Mouse (Mus musculus) small intestine, adult 2 months (tissue): ENCODE measurements around the gene Fth1. TPM values are rescaled to one million over a fixed set of nuclear protein-coding genes. Genes with fewer than 3 reads are reported as not detected.

Experiments used
- H3K27ac ChIP-seq: fragments of 200-500 bp; 2 replicates; pipeline ENCODE4 v1.5.1; 2012; ENCODE audit warnings: low read depth, low read length, control low read depth, inconsistent platforms; ENCODE audit not compliant: insufficient read depth
- H3K27me3 ChIP-seq: fragments of 200-500 bp; 2 replicates; pipeline ENCODE4 v1.6.1; 2012; ENCODE audit warnings: mild to moderate bottlenecking, moderate library complexity, low read length, inconsistent platforms; ENCODE audit not compliant: control insufficient read depth, insufficient read depth
- H3K36me3 ChIP-seq: fragments of 200-500 bp; 2 replicates; pipeline ENCODE4 v1.6.1; 2012; ENCODE audit warnings: mild to moderate bottlenecking, low read length, control low read depth, inconsistent platforms; ENCODE audit not compliant: control insufficient read depth, insufficient read depth
- H3K4me1 ChIP-seq: fragments of 200-500 bp; 2 replicates; pipeline ENCODE4 v1.6.1; 2012; ENCODE audit warnings: low read length, inconsistent platforms, mixed read lengths; ENCODE audit not compliant: control insufficient read depth, insufficient read depth, insufficient read length
- H3K4me3 ChIP-seq: fragments of 200-500 bp; 2 replicates; pipeline ENCODE4 v1.5.1; 2012; ENCODE audit warnings: low read depth, mild to moderate bottlenecking, control low read depth, inconsistent platforms, low read length, moderate library complexity
- CTCF ChIP-seq: fragments of 200-500 bp; IDR thresholded peaks from 2 replicates; pipeline ENCODE4 v1.5.1; 2012; ENCODE audit warnings: low read depth, mild to moderate bottlenecking, control low read depth, inconsistent platforms, low read length, moderate library complexity, mixed read lengths; ENCODE audit not compliant: insufficient replicate concordance, insufficient read length; ENCODE audit errors: extremely low read depth
- POLR2A ChIP-seq: fragments of 200-500 bp; IDR thresholded peaks from 2 replicates; pipeline ENCODE4 v1.6.1; 2012; ENCODE audit warnings: low read depth, mild to moderate bottlenecking, control low read depth, inconsistent platforms, low read length, moderate library complexity
- WGBS: fragments of 180-500 bp; shearing (Covaris S2); methylation state at CpG from one replicate; pipeline ENCODE4 v1.1.7; 2018; 5-methylcytosine and 5-hydroxymethylcytosine counted together
- polyA plus RNA-seq: library from polyadenylated mRNA; depleted of rRNA; stranded (reverse); fragments of >200 nt; gene quantifications from 2 replicates; pipeline ENCODE4 v1.2.3, GENCODE M21; 2012; rRNA removed

Gene Fth1
- polyA plus RNA-seq, 1 experiment: 9,432 TPM

DNA sequence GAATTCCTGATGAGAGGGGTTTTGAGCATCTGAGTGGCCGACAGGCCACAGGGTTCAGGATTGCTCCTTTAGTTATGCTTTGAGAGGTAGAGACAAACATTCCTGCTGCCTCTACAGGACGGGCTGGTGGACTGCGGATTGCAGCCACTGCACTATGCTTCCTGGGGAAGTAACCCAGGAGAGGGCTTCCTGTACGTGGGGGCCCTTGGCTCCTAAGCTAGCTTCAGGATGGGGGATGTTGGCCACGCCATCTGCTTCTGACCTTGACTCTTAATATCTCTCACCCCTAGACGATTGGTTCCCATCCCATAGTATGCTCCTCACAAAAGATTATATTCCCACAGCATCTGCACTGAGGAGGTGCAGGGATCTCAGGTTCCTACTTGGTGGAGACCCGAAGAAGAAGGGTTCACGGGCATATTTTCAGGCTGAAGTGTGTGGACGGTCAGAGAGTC lies 42.9 kb downstream of the Fth1 start:
- H3K4me1 ChIP-seq: peaks cover 2% of the 10 kb centered on the region
- 73% methylated on average over 9 of the region's 9 CpGs for WGBS
- no peak overlapping the region for H3K4me3 ChIP-seq
- no peaks in the 10 kb centered on the region for H3K27me3 ChIP-seq
- H3K27ac ChIP-seq: no peak overlapping the region
- TF ChIP-seq CTCF (no peak), POLR2A (no peak)
- H3K36me3 ChIP-seq: no peaks in the 10 kb centered on the region

DNA sequence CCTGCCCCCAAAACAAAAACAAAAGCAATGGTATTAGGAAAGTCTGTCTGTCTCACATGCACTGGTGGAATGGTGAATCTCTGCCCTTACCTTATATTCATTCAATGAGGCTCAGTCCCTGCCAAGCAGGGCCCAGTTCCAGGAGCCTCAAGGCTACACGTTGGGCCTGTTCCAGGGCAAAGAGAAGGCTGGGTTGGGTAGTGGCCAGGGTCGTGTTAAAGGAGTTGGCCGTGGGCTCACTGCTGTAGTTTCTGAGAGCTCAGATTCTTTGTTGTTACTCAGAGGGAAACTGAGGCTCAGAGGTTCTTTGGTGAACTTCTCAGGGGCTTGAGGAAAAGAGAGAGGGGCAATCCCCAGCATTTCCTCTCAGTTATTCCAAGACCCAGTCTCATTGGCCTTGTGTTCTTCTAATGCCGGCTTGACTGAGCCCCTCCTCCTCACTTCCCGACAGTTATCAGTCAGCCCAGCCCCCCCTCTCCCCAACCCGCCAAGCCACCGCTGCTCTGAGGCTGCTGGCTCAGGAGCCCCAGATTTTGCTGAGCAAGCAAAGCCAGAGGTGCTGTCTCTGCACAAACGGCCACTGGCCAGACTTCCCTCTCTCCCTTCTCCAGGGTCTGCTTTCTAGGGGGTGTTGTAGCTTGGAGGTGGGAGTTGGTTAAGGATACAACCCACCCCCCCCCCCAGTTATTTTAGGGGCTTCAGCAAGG lies 44.9 kb downstream of the Fth1 start:
- TF ChIP-seq CTCF: no peak
- no peak for TF ChIP-seq POLR2A
- Histone ChIP-seq H3K27me3 (no peaks in the 10 kb centered on the region), H3K36me3 (no peaks in the 10 kb centered on the region), H3K4me1 (no peaks in the 10 kb centered on the region), H3K27ac (no peak overlapping the region), H3K4me3 (no peak overlapping the region)
- 18% methylated on average over 8 of the region's 8 CpGs for WGBS

DNA sequence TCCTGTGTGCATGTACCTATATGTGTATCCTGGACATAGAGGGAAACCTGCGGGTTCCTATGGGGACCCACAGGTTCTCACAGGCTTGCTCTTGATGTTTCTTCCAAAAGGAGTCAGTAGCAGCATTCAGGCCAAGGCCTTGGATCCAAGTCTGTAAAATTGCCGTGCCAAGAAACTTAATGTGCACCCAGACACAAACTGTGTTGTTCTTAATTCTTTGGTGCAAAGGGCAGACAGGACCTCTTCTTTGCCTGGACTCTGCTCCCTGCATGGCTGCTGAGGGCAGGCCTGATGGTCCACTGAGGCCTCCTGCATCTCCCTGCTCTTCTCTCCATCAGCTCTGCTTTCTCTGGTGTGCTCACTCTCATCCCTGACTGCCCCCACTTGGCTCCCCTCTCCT lies 49.3 kb downstream of the Fth1 start:
- H3K4me1 ChIP-seq: no peaks in the 10 kb centered on the region
- H3K27me3 ChIP-seq: no peaks in the 10 kb centered on the region; the same call in 1 of the 2 replicates
- H3K4me3 ChIP-seq: no peak overlapping the region
- 71% methylated on average over 2 of the region's 2 CpGs for WGBS
- TF ChIP-seq POLR2A: no peak
- H3K27ac ChIP-seq: no peak overlapping the region
- no peaks in the 10 kb centered on the region for H3K36me3 ChIP-seq

DNA sequence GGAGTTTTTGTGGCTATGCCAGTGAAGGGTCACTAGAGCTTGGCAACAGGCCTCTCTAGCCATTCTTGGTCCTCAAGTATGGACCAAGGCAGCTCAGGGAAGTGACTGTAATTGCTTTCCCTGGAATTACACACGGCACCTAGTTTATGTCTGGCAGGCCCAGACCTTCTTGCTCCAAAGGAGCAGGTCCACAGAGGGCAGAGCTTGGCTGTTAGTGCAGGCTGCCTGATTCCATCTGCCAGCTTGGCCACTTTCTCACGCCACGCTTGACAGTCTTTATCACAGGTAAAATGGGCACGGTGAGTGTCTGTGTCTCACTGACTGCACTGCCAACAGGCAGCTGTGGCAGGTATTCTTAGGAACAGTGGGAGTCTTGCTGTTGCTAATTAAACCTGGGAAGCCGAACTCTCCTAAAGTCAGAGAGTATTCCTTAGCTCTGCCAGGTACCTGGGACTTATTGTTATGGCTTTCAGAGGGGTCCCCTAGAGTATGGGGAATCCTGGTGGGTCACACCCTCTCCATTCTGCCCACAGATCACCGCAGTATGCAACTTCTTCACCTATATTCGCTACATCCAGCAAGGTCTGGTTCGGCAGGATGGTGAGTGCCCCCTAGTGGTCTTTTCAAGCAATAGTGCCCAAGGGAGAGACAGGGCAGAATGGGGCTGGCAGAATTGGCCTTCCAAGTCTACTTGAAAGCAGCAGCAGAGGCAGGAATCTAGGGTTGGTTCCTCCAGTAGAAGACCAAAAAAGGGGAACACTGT lies 53.0 kb downstream of the Fth1 start:
- no peaks in the 10 kb centered on the region; the same call in 1 of the 2 replicates for H3K27me3 ChIP-seq
- H3K4me3 ChIP-seq: no peak overlapping the region
- WGBS: 38% methylated on average over 8 of the region's 8 CpGs
- no peaks in the 10 kb centered on the region for H3K4me1 ChIP-seq
- no peaks in the 10 kb centered on the region for H3K36me3 ChIP-seq
- H3K27ac ChIP-seq: no peak overlapping the region
- TF ChIP-seq CTCF (peak; percentile 88; the same call in 1 of the 2 replicates), POLR2A (no peak)

DNA sequence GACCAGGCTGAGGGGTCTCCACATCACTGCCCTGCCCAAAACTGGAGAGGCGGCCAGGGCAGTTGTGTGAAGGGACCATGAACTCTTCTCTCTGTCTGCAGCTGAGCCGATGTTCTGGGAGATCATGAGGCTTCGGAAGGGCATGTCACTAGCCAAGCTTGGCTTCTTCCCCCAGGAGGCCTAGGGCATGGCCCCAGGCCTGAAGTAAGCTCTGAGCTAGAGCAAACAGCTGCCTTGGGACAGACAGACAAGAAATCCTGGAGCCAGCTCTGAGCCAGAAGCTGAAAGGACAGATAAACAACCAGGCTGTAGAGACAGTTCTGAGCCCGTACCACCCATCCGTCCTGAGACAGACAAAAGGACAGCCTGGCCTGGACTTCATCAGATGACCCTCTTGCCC lies 54.0 kb downstream of the Fth1 start:
- H3K27ac ChIP-seq: no peak overlapping the region
- WGBS: 95% methylated on average over 5 of the region's 5 CpGs
- no peak for TF ChIP-seq CTCF
- no peak for TF ChIP-seq POLR2A
- H3K27me3 ChIP-seq: no peaks in the 10 kb centered on the region; the same call in 1 of the 2 replicates
- H3K36me3 ChIP-seq: no peaks in the 10 kb centered on the region
- H3K4me3 ChIP-seq: no peak overlapping the region
- no peaks in the 10 kb centered on the region; the same call in 1 of the 2 replicates for H3K4me1 ChIP-seq

Other genes with a start within 250 kb of the Fth1 start
- gene Scgb2a2, start 133.0 kb upstream of the Fth1 start, polyA plus RNA-seq: not detected in 2 replicates
- gene Incenp, start 81.0 kb upstream of the Fth1 start, polyA plus RNA-seq: 7.7 and 20.4 TPM in 2 replicates
- gene Best1, start 21.0 kb downstream of the Fth1 start, polyA plus RNA-seq: 0.09 and 0.18 TPM in 2 replicates
- 4.1 and 4.3 TPM in 2 replicates for gene Rab3il1, start 21.1 kb downstream of the Fth1 start, polyA plus RNA-seq
- gene Fads3, start 61.0 kb downstream of the Fth1 start, polyA plus RNA-seq: 7.6 and 18.9 TPM in 2 replicates
- gene Fads2, start 121.1 kb downstream of the Fth1 start, polyA plus RNA-seq: 29.6 and 44.9 TPM in 2 replicates
- 8.5 and 11.6 TPM in 2 replicates for gene Fads1, start 202.3 kb downstream of the Fth1 start, polyA plus RNA-seq
- gene Tmem258, start 223.4 kb downstream of the Fth1 start, polyA plus RNA-seq: 41.1 and 67.1 TPM in 2 replicates
- gene Fen1, start 223.6 kb downstream of the Fth1 start, polyA plus RNA-seq: 8.3 and 13.1 TPM in 2 replicates